Mouse (Mus musculus): ENCODE results near the gene Peli3. TPM values are rescaled to one million over a fixed set of nuclear protein-coding genes. Genes with fewer than 3 reads are reported as not detected.
"Not testable (repeated sequence)": the region's sequence is repeated elsewhere in the genome, so short reads cannot be mapped to it uniquely, and the experiment has no call there.

The Peli3 gene
- 3.2 and 3.7 TPM in 2 replicates for polyA plus RNA-seq (2016; fragmentation: Nextera tagmentation; extraction: Ambion mirVana)

- Histone ChIP-seq H3K4me1 (peaks cover 4% of the 10 kb centered on the region; the same call in 1 of the 2 replicates), H3K4me3 (peak within 1 kb of the TSS; percentile 58), H3K9ac (peak within 1 kb of the TSS; percentile 63), H3K36me3 (no peaks in the 10 kb centered on the region), H3K9me3 (no peaks in the 10 kb centered on the region), H3K27me3 (no peaks in the 10 kb centered on the region), H3K27ac (0 out of 2 replicates have a peak within 1 kb of the TSS, but pooled peaks have one; percentile 14), H3K4me2 (replicated peaks) (peak within 1 kb of the TSS; percentile 87)
- ATAC-seq (ENCODE audit: insufficient number of reproducible peaks, insufficient read depth, low FRiP score, low TSS enrichment) = peak; percentile 86
- WGBS = under 1% methylated on average over 49 of the region's 55 CpGs
Measured at GRCm38 (mm10) chr19:4942551-4943252, at the start of gene Peli3. Gene Peli3 (minus strand): TSS chr19:4943127.

- Histone ChIP-seq H3K9me3 (no peaks in the 10 kb centered on the region), H3K4me2 (replicated peaks) (no peak overlapping the region), H3K4me3 (no peak overlapping the region), H3K4me1 (no peaks in the 10 kb centered on the region), H3K36me3 (no peaks in the 10 kb centered on the region), H3K27ac (no peak overlapping the region), H3K27me3 (peaks cover 59% of the 10 kb centered on the region), H3K9ac (no peak overlapping the region)
- WGBS = 15% methylated on average over 8 of the region's 8 CpGs
- no peak for ATAC-seq (ENCODE audit: insufficient number of reproducible peaks, insufficient read depth, low FRiP score, low TSS enrichment)
Measured at GRCm38 (mm10) chr19:4992371-4992770, 49.4 kb upstream of the Peli3 start.

GRCm38 (mm10) chr19:4990716-4991115 lies 47.8 kb upstream of the Peli3 start:
- no peak for ATAC-seq (ENCODE audit: insufficient number of reproducible peaks, insufficient read depth, low FRiP score, low TSS enrichment)
- Histone ChIP-seq H3K36me3 (no peaks in the 10 kb centered on the region), H3K9me3 (no peaks in the 10 kb centered on the region), H3K27ac (no peak overlapping the region), H3K27me3 (peaks cover 64% of the 10 kb centered on the region), H3K9ac (no peak overlapping the region), H3K4me1 (no peaks in the 10 kb centered on the region), H3K4me2 (replicated peaks) (peak overlapping the region; percentile 24; the same call in 1 of the 2 replicates), H3K4me3 (no peak overlapping the region)
- under 1% methylated on average over 20 of the region's 22 CpGs for WGBS

GRCm38 (mm10) chr19:4990256-4990625 lies 47.3 kb upstream of the Peli3 start, which contains the start of gene Npas4:
Gene Npas4 (minus strand): TSS chr19:4990316.
- Histone ChIP-seq H3K9ac (no peak within 1 kb of the TSS), H3K27me3 (peaks cover 69% of the 10 kb centered on the region), H3K4me1 (no peaks in the 10 kb centered on the region), H3K9me3 (no peaks in the 10 kb centered on the region), H3K4me2 (replicated peaks) (peak within 1 kb of the TSS; percentile 24; the same call in 1 of the 2 replicates), H3K4me3 (0 out of 2 replicates have a peak within 1 kb of the TSS, but pooled peaks have one; percentile 4), H3K27ac (no peak within 1 kb of the TSS), H3K36me3 (no peaks in the 10 kb centered on the region)
- no peak for ATAC-seq (ENCODE audit: insufficient number of reproducible peaks, insufficient read depth, low FRiP score, low TSS enrichment)
- WGBS = 22% methylated on average over 4 of the region's 4 CpGs

GRCm38 (mm10) chr19:4989434-4990255 lies 46.7 kb upstream of the Peli3 start:
- Histone ChIP-seq H3K4me3 (0 out of 2 replicates have a peak overlapping the region, but pooled peaks have one; percentile 4), H3K27ac (no peak overlapping the region), H3K4me2 (replicated peaks) (0 out of 2 replicates have a peak overlapping the region, but pooled peaks have one; percentile 5), H3K27me3 (peaks cover 75% of the 10 kb centered on the region), H3K9me3 (no peaks in the 10 kb centered on the region), H3K9ac (no peak overlapping the region), H3K36me3 (no peaks in the 10 kb centered on the region), H3K4me1 (no peaks in the 10 kb centered on the region)
- 16% methylated on average over 46 of the region's 47 CpGs for WGBS
- no peak for ATAC-seq (ENCODE audit: insufficient number of reproducible peaks, insufficient read depth, low FRiP score, low TSS enrichment)

GRCm38 (mm10) chr19:4989013-4989412 lies 46.1 kb upstream of the Peli3 start:
- H3K4me1 ChIP-seq = no peaks in the 10 kb centered on the region
- WGBS = 4% methylated on average over 13 of the region's 13 CpGs
- no peak overlapping the region for H3K4me2 ChIP-seq (replicated peaks)
- ATAC-seq (ENCODE audit: insufficient number of reproducible peaks, insufficient read depth, low FRiP score, low TSS enrichment) = no peak
- H3K9me3 ChIP-seq = no peaks in the 10 kb centered on the region
- H3K27me3 ChIP-seq = peaks cover 78% of the 10 kb centered on the region
- H3K4me3 ChIP-seq = no peak overlapping the region
- no peaks in the 10 kb centered on the region for H3K36me3 ChIP-seq
- no peak overlapping the region for H3K9ac ChIP-seq
- H3K27ac ChIP-seq = no peak overlapping the region

GRCm38 (mm10) chr19:4981767-4982166 lies 38.8 kb upstream of the Peli3 start:
- Histone ChIP-seq H3K36me3 (no peaks in the 10 kb centered on the region), H3K9me3 (no peaks in the 10 kb centered on the region), H3K4me1 (no peaks in the 10 kb centered on the region), H3K4me2 (replicated peaks) (no peak overlapping the region), H3K9ac (no peak overlapping the region), H3K27me3 (peaks cover 37% of the 10 kb centered on the region), H3K4me3 (no peak overlapping the region), H3K27ac (no peak overlapping the region)
- ATAC-seq (ENCODE audit: insufficient number of reproducible peaks, insufficient read depth, low FRiP score, low TSS enrichment) = no peak

- Histone ChIP-seq H3K36me3 (peaks cover 29% of the 10 kb centered on the region), H3K27me3 (no peaks in the 10 kb centered on the region), H3K9me3 (no peaks in the 10 kb centered on the region), H3K4me3 (no peak overlapping the region), H3K4me1 (no peaks in the 10 kb centered on the region), H3K9ac (no peak overlapping the region), H3K27ac (no peak overlapping the region), H3K4me2 (replicated peaks) (no peak overlapping the region)
- 88% methylated on average over 2 of the region's 2 CpGs for WGBS
- ATAC-seq (ENCODE audit: insufficient number of reproducible peaks, insufficient read depth, low FRiP score, low TSS enrichment) = no peak
Measured at GRCm38 (mm10) chr19:4968236-4968635, 25.3 kb upstream of the Peli3 start.

- no peaks in the 10 kb centered on the region for H3K4me1 ChIP-seq
- peak within 1 kb of the TSS; percentile 74 for H3K27ac ChIP-seq
- peaks cover 24% of the 10 kb centered on the region for H3K36me3 ChIP-seq
- peak; percentile 94 for ATAC-seq (ENCODE audit: insufficient number of reproducible peaks, insufficient read depth, low FRiP score, low TSS enrichment)
- no peaks in the 10 kb centered on the region for H3K9me3 ChIP-seq
- peak within 1 kb of the TSS; percentile 78 for H3K9ac ChIP-seq
- H3K27me3 ChIP-seq = no peaks in the 10 kb centered on the region
- peak within 1 kb of the TSS; percentile 66 for H3K4me2 ChIP-seq (replicated peaks)
- WGBS = 0% methylated on average over 34 of the region's 34 CpGs
- H3K4me3 ChIP-seq = peak within 1 kb of the TSS; percentile 68
Measured at GRCm38 (mm10) chr19:4961928-4962601, 19.1 kb upstream of the Peli3 start, which contains the start of gene Mrpl11. Gene Mrpl11 (plus strand): TSS chr19:4962147.

GRCm38 (mm10) chr19:4948641-4949040 lies 5.7 kb upstream of the Peli3 start:
- H3K4me3 ChIP-seq; H3K9me3 ChIP-seq; H3K36me3 ChIP-seq; H3K4me2 ChIP-seq (replicated peaks); H3K27ac ChIP-seq; H3K4me1 ChIP-seq; ATAC-seq (ENCODE audit: insufficient number of reproducible peaks, insufficient read depth, low FRiP score, low TSS enrichment); H3K27me3 ChIP-seq; H3K9ac ChIP-seq: not testable (repeated sequence)
- WGBS = 84% methylated on average over 9 of the region's 9 CpGs

GRCm38 (mm10) chr19:4945540-4945939 lies 2.6 kb upstream of the Peli3 start:
- no peaks in the 10 kb centered on the region for H3K27me3 ChIP-seq
- H3K9me3 ChIP-seq = no peaks in the 10 kb centered on the region
- no peak overlapping the region for H3K9ac ChIP-seq
- H3K27ac ChIP-seq = no peak overlapping the region
- H3K4me2 ChIP-seq (replicated peaks) = no peak overlapping the region
- H3K36me3 ChIP-seq = no peaks in the 10 kb centered on the region
- ATAC-seq (ENCODE audit: insufficient number of reproducible peaks, insufficient read depth, low FRiP score, low TSS enrichment) = no peak
- peaks cover 4% of the 10 kb centered on the region; the same call in 1 of the 2 replicates for H3K4me1 ChIP-seq
- H3K4me3 ChIP-seq = no peak overlapping the region
- WGBS = 33% methylated on average over 6 of the region's 6 CpGs
